Mouse (Mus musculus): Measurements from ENCODE around the gene Prkar2b.

DNA sequence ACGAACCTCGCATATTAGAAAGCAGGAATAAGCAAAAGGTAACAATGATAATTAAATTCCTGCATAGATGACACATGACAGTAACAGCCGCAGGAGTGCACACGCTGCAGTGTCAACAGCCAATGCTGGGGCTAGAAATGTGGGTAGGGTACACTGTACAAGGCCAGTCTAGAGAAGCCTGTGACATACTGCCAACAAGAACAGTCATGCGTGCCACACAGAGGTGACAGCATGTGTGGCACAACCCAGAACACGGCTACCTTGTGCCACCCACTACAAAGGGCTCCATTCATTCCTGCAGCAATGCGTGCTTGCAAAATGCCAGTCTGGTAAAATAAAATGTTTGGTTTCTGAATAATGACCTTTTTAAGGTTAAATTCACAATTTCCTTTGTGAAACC is 28.2 kb downstream of the Prkar2b start:
- TF ChIP-seq POLR2A (IDR thresholded peaks at IDR 0.05; ENCODE audit: control insufficient read depth, extremely low read depth, insufficient read depth, low read length, poor library complexity) (no peak), CTCF (IDR thresholded peaks at IDR 0.05; ENCODE audit: borderline replicate concordance, control insufficient read depth, extremely low read depth, insufficient read depth, low read length, poor library complexity) (no peak)
